Mouse (Mus musculus) hindbrain, embryonic 16.5 days (tissue): ENCODE measurements around the gene Vcp. TPM values are rescaled to one million over a fixed set of nuclear protein-coding genes. Genes with fewer than 3 reads are reported as not detected.
A peak's percentile ranks its signal among the peaks of the same experiment; 100 is the strongest.

Experiments used
- ATAC-seq: fragments of 200-750 bp; cut with Nextera tagmentation; 2 replicates; pipeline ENCODE4 v1.8.0; 2017; ENCODE audit warnings: moderate TSS enrichment, moderate library complexity
- H3K27ac ChIP-seq: fragments of 300-500 bp; sonication (generic); 2 replicates; pipeline ENCODE4 v1.5.1; 2014; ENCODE audit warnings: low read depth, mild to moderate bottlenecking, control low read depth, low read length, moderate library complexity
- H3K27me3 ChIP-seq: fragments of 300-500 bp; sonication (generic); replicated peaks from 2 replicates; pipeline ENCODE4 v1.6.1; 2014; ENCODE audit warnings: low read length; ENCODE audit not compliant: control insufficient read depth, insufficient read depth
- H3K36me3 ChIP-seq: fragments of 300-500 bp; sonication (generic); 2 replicates; pipeline ENCODE4 v1.6.1; 2014; ENCODE audit warnings: mild to moderate bottlenecking, low read length, moderate library complexity, mixed read lengths; ENCODE audit not compliant: control insufficient read depth, insufficient read depth
- H3K4me1 ChIP-seq: fragments of 300-500 bp; sonication (generic); 2 replicates; pipeline ENCODE4 v1.6.1; 2014; ENCODE audit warnings: low read depth, low read length; ENCODE audit not compliant: control insufficient read depth, insufficient read depth
- H3K4me2 ChIP-seq: fragments of 300-500 bp; sonication (generic); 2 replicates; pipeline ENCODE4 v1.6.1; 2014; ENCODE audit warnings: mild to moderate bottlenecking, low read length, control low read depth, moderate library complexity
- H3K4me3 ChIP-seq: fragments of 300-500 bp; sonication (generic); 2 replicates; pipeline ENCODE4 v1.5.1; 2014; ENCODE audit warnings: mild to moderate bottlenecking, low read length, control low read depth, moderate library complexity
- H3K9ac ChIP-seq: fragments of 300-500 bp; sonication (generic); 2 replicates; pipeline ENCODE4 v1.6.1; 2014; ENCODE audit warnings: low read depth, mild to moderate bottlenecking, control low read depth, low read length, moderate library complexity
- H3K9me3 ChIP-seq: fragments of 300-500 bp; sonication (generic); 2 replicates; pipeline ENCODE4 v1.6.1; 2014; ENCODE audit warnings: mild to moderate bottlenecking, low read length, moderate library complexity; ENCODE audit not compliant: control insufficient read depth
- WGBS: fragments of 180-500 bp; shearing (Covaris S2); extraction: QIAGEN DNeasy Blood & Tissue Kit; methylation state at CpG from one replicate; pipeline ENCODE4 v1.1.7; 2014; 5-methylcytosine and 5-hydroxymethylcytosine counted together
- polyA plus RNA-seq: library from polyadenylated mRNA; unstranded; fragments of >200 nt; fragmentation: Nextera tagmentation; extraction: Ambion mirVana; gene quantifications from 2 replicates; pipeline ENCODE4 v1.2.1, GENCODE M21; 2015

The Vcp gene
- polyA plus RNA-seq, 1 experiment from 2014 or later: 478 TPM

DNA sequence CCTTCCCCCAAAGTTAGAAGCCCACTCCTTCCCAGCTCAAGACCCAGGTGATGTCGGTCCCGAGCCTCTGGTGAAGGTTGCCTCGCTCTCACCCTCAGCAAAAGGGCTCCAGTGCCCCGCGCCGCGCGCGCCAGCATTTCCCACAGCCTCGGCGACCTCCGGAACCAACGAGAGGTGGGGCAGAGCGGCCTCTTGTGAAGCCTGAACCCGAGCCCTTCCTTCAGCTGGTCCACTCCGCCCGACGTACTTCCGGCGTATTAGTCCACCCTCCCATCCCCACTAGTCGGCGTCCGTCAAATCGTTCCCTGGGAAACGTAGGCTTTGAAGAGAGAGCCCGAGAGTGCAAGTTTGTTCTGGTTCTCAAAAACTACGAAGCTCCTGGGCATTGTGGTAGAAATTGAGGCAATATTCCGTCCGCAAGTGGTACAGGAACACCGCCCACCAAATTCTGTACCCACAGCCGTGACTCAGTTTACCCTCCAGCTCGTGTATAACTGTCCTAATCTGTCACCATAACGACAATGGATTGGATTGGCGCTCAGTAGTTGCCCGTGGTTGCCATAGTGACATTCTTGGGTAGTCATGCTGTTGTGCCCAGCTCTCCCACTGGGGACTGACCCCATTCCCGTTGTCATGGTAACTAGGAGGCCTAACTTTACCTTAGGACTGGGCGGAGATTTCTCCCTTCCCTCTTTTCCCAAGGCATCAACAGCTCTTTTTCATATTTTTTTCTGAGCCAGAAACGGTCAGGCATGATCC, 31.1 kb upstream of the Vcp start, which contains the start of gene Stoml2:
TSS of gene Stoml2 (minus strand) at position 474 of the 759 bp plus-strand sequence.
- H3K4me1 ChIP-seq: peaks cover 16% of the 10 kb centered on the region
- no peaks in the 10 kb centered on the region for H3K27me3 ChIP-seq
- no peaks in the 10 kb centered on the region for H3K9me3 ChIP-seq
- peak; percentile 97 for ATAC-seq
- peak within 1 kb of the TSS; percentile 78 for H3K4me2 ChIP-seq
- peak within 1 kb of the TSS; percentile 81 for H3K4me3 ChIP-seq
- H3K27ac ChIP-seq: peak within 1 kb of the TSS; percentile 88
- WGBS: under 1% methylated on average over 38 of the region's 38 CpGs
- peak within 1 kb of the TSS; percentile 88 for H3K9ac ChIP-seq
- peaks cover 36% of the 10 kb centered on the region for H3K36me3 ChIP-seq

DNA sequence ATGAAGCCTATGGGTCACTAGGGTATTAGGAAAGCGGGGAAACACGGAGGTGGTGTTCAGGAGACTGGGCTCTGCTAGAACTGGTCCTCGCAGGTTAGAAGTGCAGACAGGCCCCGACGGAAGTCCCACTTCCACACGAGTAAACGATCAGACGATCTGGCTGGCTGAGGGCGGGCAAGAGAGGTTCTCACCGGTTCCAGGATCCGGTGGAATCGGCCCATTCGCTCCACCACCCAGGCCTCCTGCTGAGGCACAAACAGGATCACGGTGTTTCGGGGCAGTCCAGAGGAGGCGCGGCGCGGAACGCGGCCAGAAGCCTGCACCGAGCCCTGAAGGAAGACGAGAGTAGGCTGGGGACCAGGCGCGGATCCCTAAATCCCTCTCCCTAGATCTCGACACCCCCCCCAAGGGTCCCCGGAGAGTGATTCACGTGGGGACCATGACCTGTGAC, 30.5 kb upstream of the Vcp start:
- peaks cover 30% of the 10 kb centered on the region for H3K36me3 ChIP-seq
- H3K9me3 ChIP-seq: no peaks in the 10 kb centered on the region
- peak overlapping the region; percentile 81 for H3K4me3 ChIP-seq
- 4% methylated on average over 24 of the region's 28 CpGs for WGBS
- H3K9ac ChIP-seq: peak overlapping the region; percentile 88
- H3K27me3 ChIP-seq: no peaks in the 10 kb centered on the region
- H3K4me2 ChIP-seq: peak overlapping the region; percentile 78
- peak overlapping the region; percentile 88 for H3K27ac ChIP-seq
- peaks cover 16% of the 10 kb centered on the region for H3K4me1 ChIP-seq
- ATAC-seq: peak; percentile 62

DNA sequence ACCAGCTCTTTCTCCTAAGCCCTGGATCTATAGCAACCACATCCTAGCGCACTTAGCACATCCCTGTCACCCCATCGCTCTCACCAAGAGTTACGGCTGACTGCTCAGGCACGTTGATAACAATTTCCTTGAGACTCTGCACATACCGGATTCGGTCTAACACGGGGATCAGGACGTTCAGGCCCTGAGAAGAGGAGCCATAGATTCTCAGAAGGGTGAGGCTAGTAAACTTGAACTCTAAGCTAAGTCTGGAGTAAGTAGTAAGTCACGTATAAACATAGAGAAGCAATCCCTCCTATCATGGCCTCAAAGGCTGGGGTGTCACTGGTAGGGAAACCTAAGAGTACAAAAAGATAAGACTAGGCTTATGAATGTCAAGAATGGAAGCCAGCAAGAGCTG, 30.0 kb upstream of the Vcp start:
- peak overlapping the region; percentile 78 for H3K4me2 ChIP-seq
- peaks cover 27% of the 10 kb centered on the region for H3K36me3 ChIP-seq
- H3K9me3 ChIP-seq: no peaks in the 10 kb centered on the region
- H3K27ac ChIP-seq: peak overlapping the region; percentile 88; the same call in 1 of the 2 replicates
- peak overlapping the region; percentile 81 for H3K4me3 ChIP-seq
- peaks cover 16% of the 10 kb centered on the region for H3K4me1 ChIP-seq
- H3K27me3 ChIP-seq: no peaks in the 10 kb centered on the region
- ATAC-seq: no peak
- H3K9ac ChIP-seq: peak overlapping the region; percentile 88
- 80% methylated on average over 9 of the region's 9 CpGs for WGBS

DNA sequence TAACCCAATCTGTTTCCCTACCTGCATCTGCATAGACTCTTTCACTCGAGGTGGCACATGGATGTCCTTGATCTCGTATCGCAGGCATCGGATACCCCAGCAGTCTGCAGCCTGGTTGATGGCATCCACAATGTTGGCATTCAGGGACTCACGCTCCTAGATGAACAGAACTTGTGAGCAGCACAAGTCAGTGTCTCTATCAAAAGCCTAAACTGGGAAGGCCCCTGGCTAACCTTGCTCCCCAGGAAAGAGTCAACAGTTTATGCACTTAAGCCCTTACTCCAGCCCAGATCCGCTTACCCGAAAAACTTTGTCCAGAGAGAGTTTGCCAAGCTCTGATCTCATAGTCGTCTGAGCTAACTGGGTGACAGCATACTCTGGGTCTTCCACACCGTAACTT, 29.4 kb upstream of the Vcp start:
- no peak overlapping the region for H3K9ac ChIP-seq
- H3K4me2 ChIP-seq: no peak overlapping the region
- no peak for ATAC-seq
- H3K27me3 ChIP-seq: no peaks in the 10 kb centered on the region
- peaks cover 20% of the 10 kb centered on the region for H3K4me1 ChIP-seq
- no peak overlapping the region for H3K27ac ChIP-seq
- H3K4me3 ChIP-seq: no peak overlapping the region
- H3K9me3 ChIP-seq: no peaks in the 10 kb centered on the region
- peaks cover 24% of the 10 kb centered on the region for H3K36me3 ChIP-seq
- 93% methylated on average over 9 of the region's 9 CpGs for WGBS

DNA sequence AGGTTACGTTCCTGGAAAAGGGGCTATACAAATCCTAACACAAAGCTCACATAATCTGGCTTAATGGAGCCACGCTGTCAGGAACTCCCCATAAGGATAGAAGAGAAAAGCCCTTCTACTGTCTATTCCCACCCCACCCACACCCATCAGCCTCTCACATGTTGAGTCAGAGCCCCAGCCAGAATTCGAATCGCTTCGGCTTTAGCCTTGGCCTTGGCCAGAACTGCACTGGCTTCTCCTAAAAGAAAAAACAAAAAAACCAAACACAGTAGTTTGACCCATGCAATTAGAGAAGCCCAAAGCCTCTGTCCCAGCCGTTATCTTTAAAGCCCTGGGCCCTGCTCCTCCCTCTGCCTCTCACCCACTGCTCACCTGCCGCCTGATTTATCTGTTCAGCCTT, 28.8 kb upstream of the Vcp start:
- 95% methylated on average over 7 of the region's 7 CpGs for WGBS
- peaks cover 26% of the 10 kb centered on the region for H3K4me1 ChIP-seq
- no peaks in the 10 kb centered on the region for H3K27me3 ChIP-seq
- no peak overlapping the region for H3K9ac ChIP-seq
- H3K9me3 ChIP-seq: no peaks in the 10 kb centered on the region
- H3K4me2 ChIP-seq: no peak overlapping the region
- H3K27ac ChIP-seq: no peak overlapping the region
- no peak for ATAC-seq
- H3K4me3 ChIP-seq: no peak overlapping the region
- peaks cover 21% of the 10 kb centered on the region for H3K36me3 ChIP-seq

DNA sequence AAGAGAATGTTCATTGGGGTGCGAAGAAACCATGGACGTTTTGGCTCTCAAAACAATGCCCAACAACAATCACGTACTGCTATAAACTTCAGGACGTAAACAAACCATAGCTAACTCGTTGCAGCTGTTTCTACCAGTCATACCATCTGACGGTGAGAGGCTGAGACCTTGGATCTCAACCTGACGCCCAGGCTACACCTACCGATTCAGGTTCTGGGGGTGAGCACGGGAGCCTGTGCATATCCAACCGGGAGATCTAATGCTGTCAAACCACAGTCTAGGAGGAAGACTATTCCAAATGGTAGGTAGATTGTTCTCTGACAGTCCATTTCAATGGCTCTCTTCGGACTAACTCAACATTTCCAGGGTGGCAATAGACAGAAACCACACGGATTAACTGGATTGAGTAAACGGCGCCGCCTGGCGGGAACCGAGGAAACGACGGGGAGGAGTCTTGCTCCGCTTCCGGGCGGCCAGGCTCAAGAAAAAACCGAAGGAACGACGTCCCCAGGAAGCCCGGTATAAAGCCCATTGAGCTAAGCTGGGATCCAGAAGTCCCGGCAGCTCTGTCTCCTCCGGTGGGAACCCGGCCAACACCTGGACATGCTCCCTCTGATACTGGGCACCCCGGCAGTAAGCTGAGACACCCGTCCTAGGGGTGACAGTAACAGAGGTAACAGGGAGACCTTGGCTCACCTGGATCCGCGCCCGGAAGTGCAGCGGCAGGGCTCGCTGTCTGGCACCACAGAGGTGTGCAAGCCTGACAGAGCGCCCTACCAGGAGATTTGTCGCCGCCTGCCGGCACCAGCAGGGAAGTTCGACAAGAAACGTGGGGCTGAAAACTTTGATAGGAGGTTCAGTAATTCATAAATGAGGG, 25.0 kb upstream of the Vcp start, which contains the start of gene Pigo:
TSS of gene Pigo (minus strand) at position 736 of the 877 bp plus-strand sequence.
- Histone ChIP-seq H3K27ac (peak within 1 kb of the TSS; percentile 95), H3K4me3 (peak within 1 kb of the TSS; percentile 68), H3K9ac (peak within 1 kb of the TSS; percentile 71), H3K4me1 (peaks cover 17% of the 10 kb centered on the region), H3K36me3 (peaks cover 38% of the 10 kb centered on the region), H3K27me3 (no peaks in the 10 kb centered on the region), H3K4me2 (peak within 1 kb of the TSS; percentile 86), H3K9me3 (no peaks in the 10 kb centered on the region)
- whole genome bisulfite sequencing: 7% methylated on average over 42 of the region's 42 CpGs
- ATAC-seq: peak; percentile 95

DNA sequence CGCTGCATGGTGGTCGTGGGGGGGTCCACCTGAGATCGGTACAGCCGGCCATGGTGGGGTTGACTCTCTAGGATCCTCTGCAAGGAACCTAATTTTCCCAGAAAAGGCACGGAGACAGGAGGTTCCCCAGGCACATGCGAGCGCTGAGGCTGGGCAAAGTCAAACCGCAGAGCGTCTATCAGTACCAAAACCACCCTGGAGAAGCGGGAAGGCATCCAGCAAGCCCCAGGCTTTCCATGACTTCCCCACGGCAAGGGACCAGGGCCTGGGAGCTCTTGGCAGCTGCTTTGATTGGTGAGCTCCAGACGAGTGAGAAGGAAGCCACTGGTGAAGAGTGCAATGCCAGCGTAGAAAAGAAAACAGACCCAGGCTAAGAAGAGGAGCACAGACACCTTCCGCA, 24.4 kb upstream of the Vcp start:
- WGBS: 68% methylated on average over 13 of the region's 14 CpGs
- Histone ChIP-seq H3K27ac (no peak overlapping the region), H3K9me3 (no peaks in the 10 kb centered on the region), H3K4me2 (peak overlapping the region; percentile 86), H3K4me1 (peaks cover 12% of the 10 kb centered on the region), H3K4me3 (peak overlapping the region; percentile 68), H3K27me3 (no peaks in the 10 kb centered on the region), H3K9ac (peak overlapping the region; percentile 71), H3K36me3 (peaks cover 38% of the 10 kb centered on the region)
- no peak for ATAC-seq

DNA sequence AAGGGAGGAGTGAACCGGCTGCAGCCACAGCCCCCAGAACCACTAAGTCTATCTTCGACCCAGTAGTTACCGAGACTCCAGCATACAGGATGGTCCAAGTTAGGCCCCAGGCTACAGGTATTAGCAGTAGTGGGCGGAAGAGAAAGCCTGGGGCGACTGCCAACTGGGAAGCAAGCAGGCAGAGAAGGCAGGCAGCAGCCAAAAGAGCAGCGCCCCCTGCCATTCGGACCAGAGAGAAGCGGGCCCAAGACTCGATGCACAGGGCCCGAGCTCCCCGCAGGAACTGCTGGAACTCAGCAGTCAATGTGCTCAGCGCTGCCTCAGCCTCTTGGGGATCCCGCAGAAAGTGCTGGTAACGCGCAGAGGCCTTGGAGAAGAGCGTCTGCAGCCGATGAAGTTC, 21.0 kb upstream of the Vcp start:
- H3K9me3 ChIP-seq: no peaks in the 10 kb centered on the region
- peaks cover 38% of the 10 kb centered on the region for H3K36me3 ChIP-seq
- peaks cover 12% of the 10 kb centered on the region for H3K4me1 ChIP-seq
- H3K4me2 ChIP-seq: no peak overlapping the region
- no peak overlapping the region for H3K27ac ChIP-seq
- no peak for ATAC-seq
- no peaks in the 10 kb centered on the region for H3K27me3 ChIP-seq
- WGBS: 69% methylated on average over 17 of the region's 17 CpGs
- H3K9ac ChIP-seq: no peak overlapping the region
- no peak overlapping the region for H3K4me3 ChIP-seq

DNA sequence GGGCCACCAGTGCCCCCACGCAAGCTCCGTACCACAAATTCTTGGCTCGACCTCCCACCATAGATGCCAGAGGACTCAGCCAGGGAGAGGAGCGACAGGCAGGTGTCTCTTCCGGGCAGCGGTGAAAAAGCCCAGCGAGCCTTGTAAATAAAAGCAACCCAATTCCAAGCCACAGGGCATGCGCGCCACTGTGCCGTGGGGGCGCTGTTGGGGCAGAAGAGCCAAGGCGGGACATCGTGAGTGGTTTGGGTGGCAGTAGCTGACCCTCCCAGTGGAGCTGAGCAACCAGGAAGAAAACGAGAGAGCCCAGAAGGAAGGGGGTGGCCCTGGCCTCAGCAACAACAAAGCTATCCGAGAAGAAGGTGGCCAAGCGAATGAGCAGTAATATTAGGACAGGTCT, 20.6 kb upstream of the Vcp start:
- WGBS: 83% methylated on average over 16 of the region's 16 CpGs
- no peak overlapping the region for H3K4me3 ChIP-seq
- no peak for ATAC-seq
- peaks cover 38% of the 10 kb centered on the region for H3K36me3 ChIP-seq
- H3K9ac ChIP-seq: no peak overlapping the region
- peaks cover 12% of the 10 kb centered on the region for H3K4me1 ChIP-seq
- no peaks in the 10 kb centered on the region for H3K9me3 ChIP-seq
- H3K27me3 ChIP-seq: no peaks in the 10 kb centered on the region
- H3K27ac ChIP-seq: no peak overlapping the region
- no peak overlapping the region for H3K4me2 ChIP-seq
